Mouse (Mus musculus) MN1 (cell line): Measurements from ENCODE around the gene Haus7.
"Not testable (repeated sequence)": the region's sequence is repeated elsewhere in the genome, so short reads cannot be mapped to it uniquely, and the experiment has no call there.

Source experiments
- DNase-seq: peaks from one replicate; pipeline ENCODE4 v3.0.0-alpha.2; 2016; ENCODE audit warnings: low spot score

The Haus7 gene

DNA sequence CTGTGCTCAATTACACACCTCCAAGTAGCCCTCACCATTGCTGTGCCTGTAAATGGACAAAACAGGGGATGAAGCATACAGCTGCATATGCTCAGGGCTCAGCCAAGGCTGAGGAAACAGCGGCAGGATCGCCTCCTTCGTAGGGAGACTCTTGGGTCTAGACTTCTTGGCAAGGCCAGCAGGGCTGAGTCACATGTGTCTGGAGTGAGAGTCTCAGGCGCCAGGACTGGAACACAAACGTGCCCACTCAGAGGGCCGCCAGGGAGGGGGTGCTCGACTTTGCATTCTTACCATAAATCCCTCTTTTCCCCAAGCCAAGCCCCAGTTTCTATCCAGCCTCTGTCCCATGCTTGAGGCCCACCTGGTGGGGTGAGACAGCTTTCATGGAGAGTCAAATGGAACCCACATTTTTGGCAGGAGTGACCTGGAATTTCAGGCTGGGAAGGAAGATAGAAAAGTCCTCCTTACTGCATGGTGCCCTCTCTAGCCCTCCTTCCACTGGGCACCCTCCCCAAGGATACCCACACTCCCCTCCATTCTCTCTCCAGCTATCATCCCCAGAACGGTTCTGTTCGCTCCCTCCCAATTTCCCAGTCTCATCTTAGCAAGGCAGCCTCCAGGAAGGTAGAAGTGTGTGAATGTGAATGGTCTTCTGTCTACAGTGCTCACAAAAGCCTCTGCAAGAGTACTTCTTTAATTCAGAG, 6.8 kb upstream of the Haus7 start:
- peak; percentile 26 for DNase-seq

GRCm38 (mm10) chrX:73460792-73461191, 1.9 kb upstream of the Haus7 start:
- no peak for DNase-seq

DNA sequence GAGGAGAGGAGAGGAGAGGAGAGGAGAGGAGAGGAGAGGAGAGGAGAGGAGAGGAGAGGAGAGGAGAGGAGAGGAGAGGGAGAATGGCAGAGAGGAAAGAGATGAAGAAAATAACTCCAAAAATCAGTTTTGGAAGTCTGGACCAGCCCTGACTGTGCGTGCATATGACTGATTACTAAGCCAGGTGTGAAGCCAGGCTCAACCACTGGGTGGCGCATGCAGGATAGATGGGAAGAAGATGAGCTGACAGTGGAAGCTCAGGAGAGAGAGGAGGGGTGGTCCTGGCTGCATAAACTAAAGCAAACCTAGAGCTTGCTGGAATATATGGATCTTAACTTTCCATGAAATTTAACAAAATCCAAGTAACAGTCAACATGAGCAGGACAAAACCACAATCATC, 6.9 kb downstream of the Haus7 start:
- DNase-seq = peak; percentile 28

- no peak for DNase-seq
Measured at GRCm38 (mm10) chrX:73441428-73441827, 17.4 kb downstream of the Haus7 start.

GRCm38 (mm10) chrX:73435252-73435651, 23.6 kb downstream of the Haus7 start, which contains the start of gene Trex2:
TSS of gene Trex2 (minus strand) at chrX:73435344.
- no peak for DNase-seq

- no peak for DNase-seq
Measured at GRCm38 (mm10) chrX:73432850-73433249, 26.0 kb downstream of the Haus7 start.

GRCm38 (mm10) chrX:73430036-73430435, 28.8 kb downstream of the Haus7 start:
- DNase-seq = no peak

DNA sequence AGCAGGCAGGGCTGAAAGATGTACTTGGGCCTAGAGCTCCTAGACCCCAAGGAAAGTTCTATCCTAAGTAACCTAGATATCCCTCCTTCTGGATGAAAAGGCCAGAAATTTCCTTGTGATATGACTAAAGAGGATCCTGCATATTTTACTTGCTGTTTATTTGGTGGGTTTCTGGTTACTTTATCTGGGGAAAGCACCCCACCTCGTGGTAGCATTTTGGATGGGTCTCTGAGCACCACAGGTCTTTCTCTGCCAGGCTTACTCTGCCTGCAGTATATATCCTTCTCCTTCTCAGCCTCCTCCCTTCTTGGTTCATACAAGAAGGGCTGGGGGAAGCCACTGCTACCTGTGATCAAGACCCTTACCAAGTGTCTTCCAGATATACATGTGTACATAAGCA, 46.1 kb downstream of the Haus7 start:
- no peak for DNase-seq

DNA sequence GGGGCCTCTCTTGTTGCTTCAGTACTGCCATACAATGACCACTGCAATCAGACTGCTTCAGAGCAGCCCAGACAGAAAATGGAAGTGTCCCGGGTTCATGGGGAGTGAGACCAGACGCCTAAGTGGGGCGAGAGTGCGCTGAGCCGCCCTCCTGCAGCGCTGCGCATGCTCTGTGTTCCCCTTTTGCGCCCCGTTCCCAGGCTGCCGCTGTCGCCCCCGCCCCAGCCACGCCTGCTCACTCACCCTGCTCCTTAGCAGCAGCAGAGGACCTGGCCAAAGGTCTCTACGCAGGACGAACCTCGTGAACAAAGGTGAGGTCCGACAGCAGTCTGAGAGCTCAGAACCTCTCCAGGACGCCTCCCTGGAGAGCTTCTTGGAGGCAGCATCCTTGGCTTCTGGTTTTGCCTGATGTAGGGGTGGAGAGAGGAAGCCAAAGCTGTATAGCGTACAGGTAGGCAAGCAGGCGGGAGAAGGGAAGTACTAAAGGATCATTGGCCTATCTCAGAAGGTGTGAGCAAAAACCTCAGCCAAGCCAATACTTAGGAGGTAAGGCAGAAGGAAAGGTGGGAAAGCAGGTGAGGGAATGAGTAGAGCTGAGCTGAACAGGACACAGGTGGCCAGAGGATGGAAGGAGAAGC, 47.8 kb downstream of the Haus7 start, which contains the start of gene Zfp92:
Zfp92 (plus strand) TSS at position 217 of the 638 bp plus-strand sequence.
- no peak for DNase-seq

DNA sequence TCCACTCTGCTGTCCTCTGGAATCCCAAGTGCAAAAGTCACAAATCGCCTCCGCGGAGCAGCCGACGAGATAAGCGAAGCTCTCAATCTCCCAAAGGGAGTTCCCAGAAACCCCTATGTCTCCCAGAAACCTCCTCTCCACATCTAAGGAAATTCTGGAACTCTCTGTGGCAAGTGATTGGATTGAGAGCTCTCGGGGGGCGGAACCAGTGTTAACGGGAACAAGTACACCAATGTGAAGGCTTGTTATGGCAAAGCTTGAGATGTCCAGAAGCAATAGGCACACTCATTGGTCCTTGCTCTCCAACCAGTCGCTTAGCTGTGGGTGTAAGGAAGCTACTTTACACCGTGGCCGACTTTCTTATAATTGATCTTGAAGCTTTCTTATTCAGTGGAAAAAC, 57.2 kb downstream of the Haus7 start:
- DNase-seq = no peak

- no peak for DNase-seq
Measured at GRCm38 (mm10) chrX:73400951-73401350, 57.9 kb downstream of the Haus7 start.

GRCm38 (mm10) chrX:73398636-73399035, 60.2 kb downstream of the Haus7 start, which contains the start of gene Gm18336:
TSS of gene Gm18336 (minus strand) at chrX:73398736.
- not testable (repeated sequence) for DNase-seq

- DNase-seq = no peak
Measured at GRCm38 (mm10) chrX:73396446-73396845, 62.4 kb downstream of the Haus7 start.

DNA sequence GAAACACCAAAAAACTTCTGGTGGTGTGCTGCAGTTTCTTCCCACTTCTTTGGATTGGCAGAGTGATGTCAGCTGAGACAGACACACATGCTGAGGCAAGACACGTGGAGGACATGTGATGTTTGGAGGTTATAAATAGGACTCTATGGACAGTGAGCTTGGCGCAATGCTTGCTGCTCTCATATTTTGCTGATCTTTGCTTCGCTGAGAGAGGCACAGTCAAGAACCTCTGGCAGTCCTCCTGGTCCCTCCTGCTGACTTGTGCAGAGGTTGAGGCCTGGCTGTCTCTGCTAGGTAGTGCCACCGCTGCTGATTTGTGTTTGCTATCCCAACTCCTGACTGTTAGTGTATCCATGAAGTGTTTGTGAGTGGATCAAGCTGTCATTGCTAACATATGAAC, 67.4 kb downstream of the Haus7 start:
- DNase-seq = no peak
